Mouse (Mus musculus): Measurements from ENCODE around the gene Trem2.
"Not testable (repeated sequence)": the region's sequence is repeated elsewhere in the genome, so short reads cannot be mapped to it uniquely, and the experiment has no call there.

Trem2 gene

GRCm38 (mm10) chr17:48350681-48351193, 4.5 kb downstream of the Trem2 start:
- in situ Hi-C loops (cut with MboI) = no loop called here

- in situ Hi-C loops (cut with MboI) = not testable (repeated sequence)
These were observed 6.8 kb downstream of the Trem2 start for GRCm38 (mm10) chr17:48352976-48353375.

- in situ Hi-C loops (cut with MboI) = no loop called here
These were observed 9.6 kb downstream of the Trem2 start for GRCm38 (mm10) chr17:48355822-48356221.

GRCm38 (mm10) chr17:48357892-48358291, 11.7 kb downstream of the Trem2 start:
- in situ Hi-C loops (cut with MboI) = no loop called here

GRCm38 (mm10) chr17:48359616-48360015, 13.4 kb downstream of the Trem2 start, which contains the start of gene Treml1:
TSS of gene Treml1 (plus strand) at chr17:48359916.
- in situ Hi-C loops (cut with MboI) = no loop called here

GRCm38 (mm10) chr17:48360462-48360861, 14.3 kb downstream of the Trem2 start:
- in situ Hi-C loops (cut with MboI) = no loop called here

GRCm38 (mm10) chr17:48362346-48362745, 16.1 kb downstream of the Trem2 start:
- in situ Hi-C loops (cut with MboI) = no loop called here

- in situ Hi-C loops (cut with MboI) = no loop called here
These were observed 16.8 kb downstream of the Trem2 start for GRCm38 (mm10) chr17:48362966-48363365.

GRCm38 (mm10) chr17:48363421-48363965, 17.3 kb downstream of the Trem2 start:
- in situ Hi-C loops (cut with MboI) = no loop called here

GRCm38 (mm10) chr17:48365511-48366155, 19.4 kb downstream of the Trem2 start:
- in situ Hi-C loops (cut with MboI) = no loop called here

GRCm38 (mm10) chr17:48366806-48367205, 20.6 kb downstream of the Trem2 start:
- in situ Hi-C loops (cut with MboI) = no loop called here

GRCm38 (mm10) chr17:48371621-48372020, 25.4 kb downstream of the Trem2 start:
- in situ Hi-C loops (cut with MboI) = no loop called here

GRCm38 (mm10) chr17:48372987-48373386, 26.8 kb downstream of the Trem2 start:
- in situ Hi-C loops (cut with MboI) = no loop called here

- in situ Hi-C loops (cut with MboI) = no loop called here
These were observed 29.9 kb downstream of the Trem2 start for GRCm38 (mm10) chr17:48376102-48376501.

GRCm38 (mm10) chr17:48379050-48379449, 32.8 kb downstream of the Trem2 start:
- in situ Hi-C loops (cut with MboI) = no loop called here

- in situ Hi-C loops (cut with MboI) = no loop called here
These were observed 39.7 kb downstream of the Trem2 start for GRCm38 (mm10) chr17:48385786-48386461.

- in situ Hi-C loops (cut with MboI) = no loop called here
These were observed 42.5 kb downstream of the Trem2 start for GRCm38 (mm10) chr17:48388666-48389065.

GRCm38 (mm10) chr17:48389442-48389841, 43.2 kb downstream of the Trem2 start:
- in situ Hi-C loops (cut with MboI) = no loop called here

- in situ Hi-C loops (cut with MboI) = no loop called here
These were observed 45.2 kb downstream of the Trem2 start for GRCm38 (mm10) chr17:48391446-48391845.

- in situ Hi-C loops (cut with MboI) = no loop called here
These were observed 46.4 kb downstream of the Trem2 start for GRCm38 (mm10) chr17:48392616-48393015.

GRCm38 (mm10) chr17:48401710-48402109, 55.5 kb downstream of the Trem2 start:
- in situ Hi-C loops (cut with MboI) = no loop called here

- in situ Hi-C loops (cut with MboI) = no loop called here
These were observed 56.5 kb downstream of the Trem2 start for GRCm38 (mm10) chr17:48402751-48403150.
